Mouse (Mus musculus) layer of hippocampus, postnatal 14 days (tissue): ENCODE data around the gene Cbx5. TPM values are rescaled to one million over a fixed set of nuclear protein-coding genes. Genes with fewer than 3 reads are reported as not detected.

Experiments used
- DNase-seq, 2 experiments: peaks; one replicate each; pipeline ENCODE4 v3.0.0; 2021 to 2022; ENCODE audit warnings: low spot score in 2 of 2, mixed read lengths in 1 of 2
- microRNA-seq, 2 experiments: library from miRNA; unstranded; fragments of <30 nt; microRNA quantifications; one replicate each; pipeline ENCODE4 v1.2.0; 2021
- total RNA-seq, 2 experiments: library from RNA; stranded (reverse); gene quantifications; 2 replicates each; pipeline ENCODE4 v1.2.3; 2021

Cbx5 gene
- total RNA-seq, 2 experiments from 2014 or later, result 155 to 158 TPM

- DNase-seq, result peak; percentile 45 to 69
Observed at GRCm38 (mm10) chr15:103146627-103147421, 92.8 kb downstream of the Cbx5 start.

DNA sequence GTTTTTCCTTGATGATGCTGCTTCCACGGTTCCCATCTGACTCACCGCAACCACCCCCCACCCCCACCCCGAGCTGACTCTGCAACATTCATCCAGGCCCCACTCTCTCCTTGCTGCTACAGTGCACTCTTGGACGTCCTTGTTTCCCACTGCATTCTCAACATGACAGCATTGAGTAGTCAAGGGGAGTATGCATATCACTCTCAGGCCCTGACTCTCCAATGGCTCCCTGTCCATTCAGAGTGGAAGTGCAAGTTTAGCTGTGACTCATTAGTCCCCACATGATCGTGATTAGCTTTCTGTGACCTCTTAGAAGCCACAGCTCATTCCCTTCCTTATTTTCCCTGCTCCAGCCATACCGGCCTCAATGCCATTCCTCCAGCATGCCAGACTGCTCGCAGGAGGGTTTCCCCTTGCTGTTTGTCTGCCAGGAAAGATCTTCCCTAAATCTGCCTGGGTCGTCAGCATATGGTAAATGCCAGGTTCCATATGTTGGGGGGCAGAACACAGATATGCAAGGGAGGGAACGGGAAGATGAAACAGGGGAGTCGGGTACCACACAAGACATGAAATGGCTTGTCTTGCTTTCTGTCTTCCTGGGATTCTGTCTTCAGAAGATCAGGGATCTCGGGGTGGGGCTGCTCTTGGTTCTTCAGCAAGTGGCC is 93.8 kb downstream of the Cbx5 start:
- peak in 1 of 2 experiments; percentile 55 for DNase-seq

DNA sequence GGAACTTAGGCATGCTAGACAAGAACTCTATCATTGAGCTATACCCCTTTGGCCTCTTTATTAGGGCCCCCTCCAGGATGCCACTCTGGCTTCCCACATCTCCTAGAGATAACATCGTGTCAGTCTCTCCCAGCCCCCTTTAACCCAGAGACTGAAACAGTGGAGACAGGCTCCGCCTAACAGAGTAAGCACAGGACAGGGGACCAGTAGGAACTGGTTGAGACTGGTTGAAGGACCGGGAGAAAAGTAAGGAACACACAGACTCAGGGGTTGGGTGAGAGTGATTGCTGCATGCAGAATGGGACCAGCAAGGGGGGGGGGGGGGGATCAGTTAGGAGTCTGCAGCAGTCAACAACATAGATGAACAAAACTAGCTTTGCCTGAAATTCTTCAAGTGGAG is 95.4 kb downstream of the Cbx5 start:
- DNase-seq, result no peak

Small RNA genes lying within 50 kb of the gene (microRNA-seq; reads per million reads assigned to microRNA genes)
- 66.8 to 108 reads per million in 2 experiments for gene Mir148b

Other genes starting within 250 kb of the Cbx5 start
- not detected for gene Hoxc8, start 249.2 kb downstream of the Cbx5 start, total RNA-seq
- gene Hoxc6, start 241.6 kb downstream of the Cbx5 start, total RNA-seq, result not detected
- gene Hoxc4, start 220.9 kb downstream of the Cbx5 start, total RNA-seq, result not detected
- gene Smug1, start 72.7 kb downstream of the Cbx5 start, total RNA-seq, result 10 to 100 TPM; 14.5 to 15.4 TPM
- 100 to 1,000 TPM; 297 to 307 TPM for gene Hnrnpa1, start 616 bp upstream of the Cbx5 start, total RNA-seq
- gene Nfe2, start 18.6 kb upstream of the Cbx5 start, total RNA-seq, result not detected
- gene Copz1, start 32.9 kb upstream of the Cbx5 start, total RNA-seq, result 100 to 1,000 TPM; 102 to 105 TPM
- gene Gpr84, start 70.8 kb upstream of the Cbx5 start, total RNA-seq, result under 1 TPM; 0.74 to 0.81 TPM
- gene Zfp385a, start 100.3 kb upstream of the Cbx5 start, total RNA-seq, result 10 to 100 TPM; 43.2 to 44.4 TPM
- gene Itga5, start 126.9 kb upstream of the Cbx5 start, total RNA-seq, result 1 to 10 TPM; 3.4 to 5.8 TPM
- not detected for gene Gtsf1, start 190.7 kb upstream of the Cbx5 start, total RNA-seq
- gene Gtsf2, start 208.7 kb upstream of the Cbx5 start, total RNA-seq, result not detected
- gene Nckap1l, start 214.0 kb upstream of the Cbx5 start, total RNA-seq, result 10 to 100 TPM in 1 of 2 experiments, 1 to 10 TPM in 1; 9.4 to 10.8 TPM